Mouse (Mus musculus): ENCODE data around the gene Ccr4. TPM values are rescaled to one million over a fixed set of nuclear protein-coding genes. Genes with fewer than 3 reads are reported as not detected.

Gene Ccr4
- polyA plus RNA-seq, 1 experiment = not detected

- no peak overlapping the region for H3K4me3 ChIP-seq
- no peak overlapping the region for H3K4me2 ChIP-seq (ENCODE audit: low read depth)
- no peak overlapping the region for H3ac ChIP-seq (ENCODE audit: control insufficient read depth, insufficient read length)
- H3K36me3 ChIP-seq (ENCODE audit: control insufficient read depth, insufficient read depth) = no peaks in the 10 kb centered on the region
- no peaks in the 10 kb centered on the region for H3K27me3 ChIP-seq (ENCODE audit: control insufficient read depth, insufficient read depth, insufficient read length)
- TF ChIP-seq USF1 (IDR thresholded peaks at IDR 0.05; ENCODE audit: low read depth) = no peak
- no peak for TF ChIP-seq TCF12 (IDR thresholded peaks at IDR 0.05; ENCODE audit: insufficient read depth, poor library complexity, severe bottlenecking)
- no peak for TF ChIP-seq MYOD1 (IDR thresholded peaks at IDR 0.05; ENCODE audit: control insufficient read depth in 1 of 3, insufficient read length in 2 of 3, low read depth in 2 of 3)
- TF ChIP-seq TCF3 (IDR thresholded peaks at IDR 0.05; ENCODE audit: insufficient read length, low read depth) = no peak
- no peak for TF ChIP-seq MYOG (IDR thresholded peaks at IDR 0.05; ENCODE audit: control insufficient read depth in 1 of 3, insufficient read depth in 1 of 3, insufficient read length in 2 of 3, low read depth in 2 of 3)
- no peak for TF ChIP-seq SRF (IDR thresholded peaks at IDR 0.05; ENCODE audit: control insufficient read depth, insufficient read length, low read depth)
- TF ChIP-seq POLR2AphosphoS2 (IDR thresholded peaks at IDR 0.05; ENCODE audit: insufficient read length, low read depth) = no peak
- TF ChIP-seq POLR2A (IDR thresholded peaks at IDR 0.05; ENCODE audit: insufficient read length, low read depth) = no peak
- no peak for TF ChIP-seq MAX (IDR thresholded peaks at IDR 0.05; ENCODE audit: low read depth)
- no peak for TF ChIP-seq E2F4 (IDR thresholded peaks at IDR 0.05; ENCODE audit: insufficient read depth)
- no peak for TF ChIP-seq REST (IDR thresholded peaks at IDR 0.05; ENCODE audit: insufficient read depth, insufficient read length)
- no peaks in the 10 kb centered on the region for H3K79me2 ChIP-seq (ENCODE audit: control insufficient read depth, insufficient read depth)
Measured at GRCm38 (mm10) chr9:114507421-114507820, 2.7 kb upstream of the Ccr4 start.

DNA sequence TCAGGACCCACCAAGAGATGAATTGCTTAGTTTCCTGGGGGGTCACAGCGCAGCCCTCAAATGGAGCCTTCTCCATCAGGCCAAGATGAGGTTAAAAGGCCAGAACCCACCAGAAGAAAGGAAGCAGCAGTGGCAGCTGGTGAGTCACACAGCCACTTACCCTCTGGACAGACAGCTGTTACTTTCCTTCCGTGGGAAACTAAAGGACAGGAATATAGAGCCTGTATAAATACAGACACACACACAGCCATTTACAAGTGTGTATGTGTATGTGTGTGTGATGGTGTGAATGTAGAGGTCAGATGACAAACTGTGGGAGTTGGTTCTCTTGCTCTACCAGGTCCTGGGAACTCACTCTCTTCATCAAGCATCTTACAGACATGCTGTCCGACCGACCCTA, 1.8 kb upstream of the Ccr4 start:
- Histone ChIP-seq H3ac (ENCODE audit: control insufficient read depth, insufficient read length) (no peak overlapping the region), H3K4me2 (ENCODE audit: low read depth) (no peak overlapping the region), H3K27me3 (ENCODE audit: control insufficient read depth, insufficient read depth, insufficient read length) (no peaks in the 10 kb centered on the region), H3K36me3 (ENCODE audit: control insufficient read depth, insufficient read depth) (no peaks in the 10 kb centered on the region), H3K79me2 (ENCODE audit: control insufficient read depth, insufficient read depth) (no peaks in the 10 kb centered on the region), H3K4me3 (no peak overlapping the region)
- TF ChIP-seq MYOD1 (IDR thresholded peaks at IDR 0.05; ENCODE audit: control insufficient read depth in 1 of 3, insufficient read length in 2 of 3, low read depth in 2 of 3) (peak in 1 of 3 experiments; percentile 45), MYOG (IDR thresholded peaks at IDR 0.05; ENCODE audit: control insufficient read depth in 1 of 3, insufficient read depth in 1 of 3, insufficient read length in 2 of 3, low read depth in 2 of 3) (peak in 1 of 3 experiments; percentile 40), TCF3 (IDR thresholded peaks at IDR 0.05; ENCODE audit: insufficient read length, low read depth) (no peak)

DNA sequence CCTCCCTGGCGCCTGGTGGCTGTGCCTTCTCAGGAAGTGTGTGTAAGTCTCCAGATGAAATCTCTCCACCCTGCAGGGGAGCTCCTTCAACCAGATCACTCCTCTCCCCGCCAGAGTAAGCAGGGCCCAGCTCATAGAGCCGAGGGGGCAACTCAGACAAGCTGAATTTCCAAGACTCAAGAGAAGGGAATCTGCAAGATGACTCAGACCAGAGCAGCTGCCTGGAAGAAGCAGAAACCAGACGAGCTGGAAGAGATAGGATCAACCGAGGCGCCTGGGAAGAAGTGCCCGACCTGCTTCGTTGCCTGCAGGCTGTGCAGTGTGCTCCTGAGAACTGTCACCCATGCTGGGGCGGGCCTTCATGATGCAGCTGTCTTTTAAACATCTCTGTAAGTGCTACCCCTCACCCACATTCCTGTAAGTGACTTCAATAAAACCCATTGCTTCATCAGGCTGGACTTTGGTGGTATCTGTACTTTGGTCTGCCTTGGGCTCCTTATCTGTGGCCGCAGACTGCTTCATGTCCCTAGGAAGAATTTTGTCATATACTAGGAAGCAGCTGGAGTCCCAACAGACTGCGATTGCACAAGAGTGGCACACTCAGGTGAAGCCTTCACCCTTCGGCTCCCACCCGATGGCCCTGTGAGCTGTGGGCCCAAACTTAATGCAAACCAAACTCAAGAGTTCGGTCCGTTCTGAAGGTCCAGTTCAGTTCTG, 1.8 kb downstream of the Ccr4 start:
- no peak overlapping the region for H3K4me2 ChIP-seq (ENCODE audit: low read depth)
- H3K79me2 ChIP-seq (ENCODE audit: control insufficient read depth, insufficient read depth) = no peaks in the 10 kb centered on the region
- TF ChIP-seq REST (IDR thresholded peaks at IDR 0.05; ENCODE audit: insufficient read depth, insufficient read length) = no peak
- no peak for TF ChIP-seq CEBPB (IDR thresholded peaks at IDR 0.05; ENCODE audit: insufficient read depth, poor library complexity, severe bottlenecking)
- TF ChIP-seq USF1 (IDR thresholded peaks at IDR 0.05; ENCODE audit: low read depth) = no peak
- TF ChIP-seq MAX (IDR thresholded peaks at IDR 0.05; ENCODE audit: low read depth) = no peak
- TF ChIP-seq TCF3 (IDR thresholded peaks at IDR 0.05; ENCODE audit: insufficient read length, low read depth) = no peak
- peak in 1 of 3 experiments; percentile 60 for TF ChIP-seq MYOD1 (IDR thresholded peaks at IDR 0.05; ENCODE audit: control insufficient read depth in 1 of 3, insufficient read length in 2 of 3, low read depth in 2 of 3)
- no peak for TF ChIP-seq TCF12 (IDR thresholded peaks at IDR 0.05; ENCODE audit: insufficient read depth, poor library complexity, severe bottlenecking)
- no peak for TF ChIP-seq POLR2A (IDR thresholded peaks at IDR 0.05; ENCODE audit: insufficient read length, low read depth)
- no peak for TF ChIP-seq E2F4 (IDR thresholded peaks at IDR 0.05; ENCODE audit: insufficient read depth)
- peak in 2 of 3 experiments; percentile 27 to 73 for TF ChIP-seq MYOG (IDR thresholded peaks at IDR 0.05; ENCODE audit: control insufficient read depth in 1 of 3, insufficient read depth in 1 of 3, insufficient read length in 2 of 3, low read depth in 2 of 3)
- no peak for TF ChIP-seq POLR2AphosphoS2 (IDR thresholded peaks at IDR 0.05; ENCODE audit: insufficient read length, low read depth)
- no peak for TF ChIP-seq SRF (IDR thresholded peaks at IDR 0.05; ENCODE audit: control insufficient read depth, insufficient read length, low read depth)
- H3ac ChIP-seq (ENCODE audit: control insufficient read depth, insufficient read length) = no peak overlapping the region
- no peaks in the 10 kb centered on the region for H3K27me3 ChIP-seq (ENCODE audit: control insufficient read depth, insufficient read depth, insufficient read length)
- H3K4me3 ChIP-seq = no peak overlapping the region
- H3K36me3 ChIP-seq (ENCODE audit: control insufficient read depth, insufficient read depth) = no peaks in the 10 kb centered on the region

DNA sequence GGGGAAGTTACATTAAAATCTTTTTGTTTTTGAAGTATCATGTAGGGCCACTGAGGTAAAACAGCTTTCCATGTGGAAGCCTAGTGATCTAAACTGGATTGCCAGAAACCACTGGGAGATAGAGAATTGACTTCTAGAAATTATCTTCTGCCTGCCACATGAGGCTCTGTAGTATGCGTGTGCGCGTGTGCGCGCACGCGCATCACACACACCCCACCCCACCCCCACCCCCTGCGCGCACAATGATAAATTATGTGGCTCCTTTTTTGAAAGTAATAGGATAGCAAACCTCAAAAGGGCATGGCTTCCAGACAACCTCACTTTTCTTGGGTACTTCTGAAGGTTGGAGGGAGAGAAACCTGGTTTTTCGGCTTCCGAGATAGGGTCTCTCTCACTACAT, 2.8 kb downstream of the Ccr4 start:
- TF ChIP-seq TCF3 (IDR thresholded peaks at IDR 0.05; ENCODE audit: insufficient read length, low read depth) (no peak), MAX (IDR thresholded peaks at IDR 0.05; ENCODE audit: low read depth) (no peak)
- no peak overlapping the region for H3K4me2 ChIP-seq (ENCODE audit: low read depth)

DNA sequence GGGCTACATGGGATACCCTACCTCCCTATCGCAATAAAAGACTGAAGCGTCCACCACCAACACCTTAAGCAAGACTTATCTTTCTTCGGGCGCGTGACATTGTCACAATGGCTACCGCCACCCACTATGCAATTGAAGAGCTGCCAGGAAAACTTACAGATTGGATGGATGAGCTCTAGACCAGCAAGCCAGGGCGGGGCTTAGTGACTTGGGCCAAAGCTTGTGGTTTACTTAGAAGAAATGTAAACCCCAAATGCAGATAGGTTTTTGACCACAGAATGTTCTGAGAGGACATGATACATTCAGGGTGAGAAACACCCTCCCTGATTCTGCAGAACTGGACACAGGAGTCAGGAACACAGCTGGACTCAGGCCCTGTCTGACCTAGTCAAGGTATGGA, 3.6 kb downstream of the Ccr4 start:
- Histone ChIP-seq H3K4me3 (no peak overlapping the region), H3K27me3 (ENCODE audit: control insufficient read depth, insufficient read depth, insufficient read length) (no peaks in the 10 kb centered on the region), H3K36me3 (ENCODE audit: control insufficient read depth, insufficient read depth) (no peaks in the 10 kb centered on the region), H3ac (ENCODE audit: control insufficient read depth, insufficient read length) (no peak overlapping the region), H3K4me2 (ENCODE audit: low read depth) (no peak overlapping the region), H3K79me2 (ENCODE audit: control insufficient read depth, insufficient read depth) (no peaks in the 10 kb centered on the region)
- no peak for TF ChIP-seq MAX (IDR thresholded peaks at IDR 0.05; ENCODE audit: low read depth)
- TF ChIP-seq MYOG (IDR thresholded peaks at IDR 0.05; ENCODE audit: control insufficient read depth in 1 of 3, insufficient read depth in 1 of 3, insufficient read length in 2 of 3, low read depth in 2 of 3) = no peak
- TF ChIP-seq SRF (IDR thresholded peaks at IDR 0.05; ENCODE audit: control insufficient read depth, insufficient read length, low read depth) = no peak
- no peak for TF ChIP-seq TCF3 (IDR thresholded peaks at IDR 0.05; ENCODE audit: insufficient read length, low read depth)
- no peak for TF ChIP-seq POLR2A (IDR thresholded peaks at IDR 0.05; ENCODE audit: insufficient read length, low read depth)
- no peak for TF ChIP-seq TCF12 (IDR thresholded peaks at IDR 0.05; ENCODE audit: insufficient read depth, poor library complexity, severe bottlenecking)
- no peak for TF ChIP-seq USF1 (IDR thresholded peaks at IDR 0.05; ENCODE audit: low read depth)
- TF ChIP-seq MYOD1 (IDR thresholded peaks at IDR 0.05; ENCODE audit: control insufficient read depth in 1 of 3, insufficient read length in 2 of 3, low read depth in 2 of 3) = no peak
- no peak for TF ChIP-seq POLR2AphosphoS2 (IDR thresholded peaks at IDR 0.05; ENCODE audit: insufficient read length, low read depth)
- no peak for TF ChIP-seq E2F4 (IDR thresholded peaks at IDR 0.05; ENCODE audit: insufficient read depth)
- TF ChIP-seq REST (IDR thresholded peaks at IDR 0.05; ENCODE audit: insufficient read depth, insufficient read length) = no peak
- TF ChIP-seq CEBPB (IDR thresholded peaks at IDR 0.05; ENCODE audit: insufficient read depth, poor library complexity, severe bottlenecking) = no peak

More for the DNA sequence above, 2.8 kb downstream of the Ccr4 start:
- Histone ChIP-seq H3K4me3 (no peak overlapping the region), H3K27me3 (ENCODE audit: control insufficient read depth, insufficient read depth, insufficient read length) (no peaks in the 10 kb centered on the region), H3K36me3 (ENCODE audit: control insufficient read depth, insufficient read depth) (no peaks in the 10 kb centered on the region), H3K79me2 (ENCODE audit: control insufficient read depth, insufficient read depth) (no peaks in the 10 kb centered on the region), H3ac (ENCODE audit: control insufficient read depth, insufficient read length) (no peak overlapping the region)
